Mouse (Mus musculus): Measurements from ENCODE around the gene Pten.
"Not testable (repeated sequence)": the region's sequence is repeated elsewhere in the genome, so short reads cannot be mapped to it uniquely, and the experiment has no call there.

The Pten gene

GRCm38 (mm10) chr19:32807610-32808009 is 50.3 kb downstream of the Pten start:
- DNase-seq (ENCODE audit: low spot score in 2 of 2): no peak

GRCm38 (mm10) chr19:32808690-32809089 is 51.4 kb downstream of the Pten start:
- DNase-seq (ENCODE audit: low spot score in 2 of 2): no peak

GRCm38 (mm10) chr19:32809117-32809516 is 51.8 kb downstream of the Pten start:
- DNase-seq (ENCODE audit: low spot score in 2 of 2): no peak

- DNase-seq (ENCODE audit: low spot score in 2 of 2): no peak
Measured at GRCm38 (mm10) chr19:32818759-32819158, 61.5 kb downstream of the Pten start.

GRCm38 (mm10) chr19:32822959-32823358 is 65.7 kb downstream of the Pten start:
- DNase-seq (ENCODE audit: low spot score in 2 of 2): not testable (repeated sequence)

GRCm38 (mm10) chr19:32826616-32827015 is 69.3 kb downstream of the Pten start:
- no peak for DNase-seq (ENCODE audit: low spot score in 2 of 2)

- DNase-seq (ENCODE audit: low spot score in 2 of 2): no peak
Measured at GRCm38 (mm10) chr19:32829871-32830270, 72.6 kb downstream of the Pten start.

GRCm38 (mm10) chr19:32831286-32831685 is 74.0 kb downstream of the Pten start:
- DNase-seq (ENCODE audit: low spot score in 2 of 2): no peak

GRCm38 (mm10) chr19:32840491-32840890 is 83.2 kb downstream of the Pten start:
- no peak for DNase-seq (ENCODE audit: low spot score in 2 of 2)

- no peak for DNase-seq (ENCODE audit: low spot score in 2 of 2)
Measured at GRCm38 (mm10) chr19:32844486-32844885, 87.2 kb downstream of the Pten start.

GRCm38 (mm10) chr19:32848041-32848440 is 90.7 kb downstream of the Pten start:
- DNase-seq (ENCODE audit: low spot score in 2 of 2): no peak

- no peak for DNase-seq (ENCODE audit: low spot score in 2 of 2)
Measured at GRCm38 (mm10) chr19:32852306-32852705, 95.0 kb downstream of the Pten start.

GRCm38 (mm10) chr19:32861675-32862575 is 104.6 kb downstream of the Pten start:
- no peak for DNase-seq (ENCODE audit: low spot score in 2 of 2)

- DNase-seq (ENCODE audit: low spot score in 2 of 2): no peak
Measured at GRCm38 (mm10) chr19:32866765-32867164, 109.5 kb downstream of the Pten start.

GRCm38 (mm10) chr19:32867181-32867897 is 110.0 kb downstream of the Pten start:
- no peak for DNase-seq (ENCODE audit: low spot score in 2 of 2)

GRCm38 (mm10) chr19:32868560-32868959 is 111.3 kb downstream of the Pten start:
- no peak for DNase-seq (ENCODE audit: low spot score in 2 of 2)

- DNase-seq (ENCODE audit: low spot score in 2 of 2): no peak
Measured at GRCm38 (mm10) chr19:32869053-32869680, 111.9 kb downstream of the Pten start.

- no peak for DNase-seq (ENCODE audit: low spot score in 2 of 2)
Measured at GRCm38 (mm10) chr19:32873904-32874637, 116.8 kb downstream of the Pten start.
